Mouse (Mus musculus): ENCODE measurements around the gene Edf1.
A peak's percentile ranks its signal among the peaks of the same experiment; 100 is the strongest.

The Edf1 gene

GRCm38 (mm10) chr2:25565741-25566140 is 8.1 kb downstream of the Edf1 start:
- no peak for DNase-seq

- DNase-seq = no peak
Measured at GRCm38 (mm10) chr2:25566558-25566957, 8.9 kb downstream of the Edf1 start.

DNA sequence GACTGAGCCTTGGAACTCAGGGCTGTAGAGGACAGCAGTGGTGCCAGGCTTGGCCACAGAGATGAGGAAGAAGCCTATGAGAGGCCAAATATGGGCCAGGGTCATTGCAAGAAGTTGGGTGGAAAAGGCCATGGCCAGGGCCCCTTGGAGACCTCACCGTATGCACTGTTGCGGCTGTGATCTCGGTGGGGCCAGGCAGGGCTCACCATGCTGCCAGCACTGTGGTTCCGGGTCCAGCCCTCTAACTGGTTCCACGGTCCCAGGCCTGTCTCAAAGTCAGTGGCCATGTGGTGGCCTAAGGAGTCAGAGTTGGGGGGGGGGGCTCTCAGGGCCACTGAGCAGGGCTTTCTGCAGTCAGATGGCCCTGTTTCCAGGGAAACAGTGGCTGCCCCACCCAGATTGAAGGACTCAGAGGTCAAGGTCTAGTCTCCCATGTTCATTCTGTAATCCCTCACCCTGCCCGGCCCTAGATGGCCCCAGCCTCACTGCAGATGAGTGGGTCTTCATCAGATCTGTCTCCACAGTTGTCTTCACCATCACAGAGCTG is 10.9 kb downstream of the Edf1 start:
- no peak for DNase-seq

DNA sequence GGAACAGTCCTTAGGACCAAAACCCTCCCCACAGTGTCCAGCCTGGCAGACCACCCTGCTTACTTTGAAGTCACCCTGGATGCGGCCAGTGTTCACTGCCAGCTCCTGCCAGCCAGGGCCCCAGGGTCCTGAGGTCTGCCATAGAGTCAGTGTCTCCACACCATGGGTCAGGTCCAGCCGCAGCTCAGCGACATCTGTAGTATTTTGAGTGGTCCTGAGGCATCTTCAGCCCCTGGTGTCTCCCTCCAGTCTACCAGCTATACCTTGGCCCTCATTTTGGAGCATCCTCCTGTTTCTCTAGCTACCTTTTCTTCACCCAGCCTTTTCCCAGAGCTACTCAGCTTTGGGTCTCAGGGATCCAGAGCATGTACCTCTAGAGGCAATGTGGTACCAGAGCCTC is 11.7 kb downstream of the Edf1 start:
- DNase-seq = no peak

- DNase-seq = no peak
Measured at GRCm38 (mm10) chr2:25571221-25571620, 13.6 kb downstream of the Edf1 start.

- no peak for DNase-seq
Measured at GRCm38 (mm10) chr2:25573068-25573467, 15.4 kb downstream of the Edf1 start.

DNA sequence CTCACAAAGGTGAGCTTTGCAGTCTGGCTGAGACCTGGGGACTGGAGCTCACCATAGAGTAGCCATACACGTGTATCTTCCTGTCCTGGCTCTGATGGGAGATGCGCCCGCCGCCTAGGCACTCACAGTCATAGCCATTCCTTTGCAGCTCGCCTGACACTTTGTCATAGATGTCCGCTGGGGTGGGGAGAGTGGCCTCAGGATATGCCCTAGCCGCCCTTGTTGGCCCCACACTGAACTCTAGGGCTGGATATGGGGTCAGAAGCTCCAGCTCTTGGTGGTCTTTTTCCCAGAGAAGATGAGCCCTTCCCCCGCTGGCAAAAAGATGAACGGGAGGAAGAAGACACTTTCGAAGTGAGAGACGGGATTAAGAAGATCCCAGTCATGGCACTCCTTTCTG is 16.5 kb downstream of the Edf1 start:
- no peak for DNase-seq

- DNase-seq = peak; percentile 95
Measured at GRCm38 (mm10) chr2:25574579-25575431, 17.2 kb downstream of the Edf1 start, which contains the start of the genes Mamdc4 and Phpt1. Gene Mamdc4, minus strand, starts transcription at chr2:25574845. Gene Phpt1, minus strand, starts transcription at chr2:25575224.

DNA sequence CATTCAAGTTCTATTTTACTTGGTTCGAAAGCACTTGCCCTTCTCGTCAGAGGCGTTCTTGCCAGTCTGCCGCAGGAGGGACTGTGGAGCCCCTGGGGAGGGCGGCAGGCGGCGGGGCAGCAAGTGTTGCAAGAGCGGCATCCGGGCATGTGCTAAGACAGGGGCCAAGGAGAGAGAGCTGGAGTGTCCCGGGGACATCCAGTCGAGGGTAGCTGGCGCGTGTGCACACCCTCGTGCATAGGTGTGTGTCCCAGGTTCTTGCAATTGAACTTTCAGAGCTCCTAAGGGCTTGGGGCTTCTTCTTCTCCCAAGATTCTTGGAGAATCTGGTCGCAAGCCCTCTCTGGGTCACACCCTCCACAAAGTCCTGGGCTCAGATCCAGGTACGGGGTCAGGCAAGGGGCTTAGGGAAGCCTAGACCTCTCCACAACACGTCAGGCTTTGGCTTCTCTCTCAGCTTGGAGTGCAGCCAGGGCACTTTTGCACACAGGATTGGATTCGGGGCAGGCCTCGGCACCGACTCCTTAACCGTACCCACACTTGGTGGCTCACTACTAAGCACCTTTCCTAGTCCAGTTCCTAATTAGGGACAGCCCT is 17.9 kb downstream of the Edf1 start:
- DNase-seq = peak; percentile 48

GRCm38 (mm10) chr2:25576028-25576850 is 18.6 kb downstream of the Edf1 start:
- no peak for DNase-seq

DNA sequence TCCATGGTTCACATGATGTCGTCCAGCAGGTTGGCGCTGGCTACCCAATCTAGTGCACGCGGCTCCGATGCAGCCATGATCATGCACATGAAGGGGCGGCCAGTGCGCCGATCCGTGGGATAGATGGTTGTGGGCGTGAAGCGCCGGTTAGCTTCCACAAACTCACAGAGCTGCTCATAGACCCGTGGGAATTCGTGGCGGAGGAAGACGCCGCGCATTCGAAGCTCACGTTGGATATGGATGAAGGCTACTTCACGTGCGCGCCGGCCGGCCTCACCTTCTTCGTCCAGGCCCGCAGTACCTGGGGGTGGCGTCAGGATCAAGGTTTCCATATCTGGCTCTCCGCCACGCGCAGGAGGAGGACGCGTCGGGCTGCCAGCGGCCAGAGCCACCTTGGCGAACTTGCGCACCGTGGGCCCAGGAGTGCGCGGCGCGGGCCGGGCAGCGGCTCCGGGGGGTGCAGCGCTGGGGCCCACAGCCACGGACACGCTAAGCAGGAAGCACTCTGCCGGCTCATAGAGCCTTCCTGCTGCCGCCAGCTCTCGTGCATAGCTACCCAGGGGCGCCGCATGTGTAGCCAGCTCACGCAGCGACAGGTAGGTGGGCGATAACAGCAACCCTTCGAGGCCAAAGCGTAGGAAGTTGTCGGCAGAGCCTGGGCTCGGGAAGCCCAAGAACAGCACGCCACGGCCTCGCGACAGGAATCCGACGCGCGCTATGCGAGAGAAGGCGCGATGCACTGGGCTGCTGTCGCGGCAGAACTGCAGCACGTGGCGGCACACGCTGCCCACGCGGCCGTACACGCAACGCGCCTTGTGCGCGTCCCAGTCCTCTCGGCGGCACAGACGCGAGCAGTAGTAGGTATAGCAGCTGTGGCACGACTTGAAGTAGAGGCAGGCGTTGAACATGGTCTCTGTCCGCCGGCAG is 19.6 kb downstream of the Edf1 start:
- DNase-seq = no peak

DNA sequence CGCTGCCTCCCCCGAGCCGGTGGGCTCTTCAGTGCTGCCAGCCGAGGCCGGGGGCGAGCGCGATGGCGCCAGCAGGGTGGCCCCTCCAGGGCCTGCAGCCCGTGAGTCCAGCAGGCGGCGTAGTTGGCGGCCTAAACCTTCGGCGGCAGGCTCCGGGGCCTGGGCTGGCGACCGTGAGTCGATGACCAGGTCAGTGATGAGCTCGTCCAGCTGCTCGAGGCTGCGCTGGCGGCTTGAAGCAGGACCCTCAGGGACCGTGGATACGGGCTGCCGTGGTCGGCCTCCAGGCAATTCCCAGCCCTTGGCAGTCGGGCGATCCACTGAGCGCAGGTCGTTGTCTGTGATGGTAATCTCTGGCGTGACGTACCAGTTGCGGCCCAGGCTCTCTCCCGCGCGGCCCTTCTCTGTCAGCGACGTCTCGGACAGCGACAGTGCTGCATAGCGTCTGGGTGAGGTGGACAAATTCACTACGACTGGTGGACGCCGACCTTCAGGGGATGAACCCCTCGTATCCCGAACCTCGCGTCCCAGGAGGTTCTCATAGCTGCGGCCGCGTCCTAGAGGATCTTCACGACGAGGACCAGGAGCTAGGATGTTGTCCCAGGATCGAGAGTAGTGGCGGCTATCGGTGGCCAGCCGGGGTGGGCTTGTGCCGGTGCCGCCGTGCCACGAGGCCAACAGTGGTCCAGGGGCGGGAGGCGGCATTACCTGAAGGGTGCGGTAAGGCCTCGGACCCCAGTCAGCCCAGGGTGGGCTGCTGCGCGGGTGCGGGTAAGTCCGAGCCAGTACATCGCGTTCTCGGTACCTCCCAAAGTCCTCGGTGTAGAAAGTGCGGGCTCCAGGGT is 20.5 kb downstream of the Edf1 start:
- no peak for DNase-seq

DNA sequence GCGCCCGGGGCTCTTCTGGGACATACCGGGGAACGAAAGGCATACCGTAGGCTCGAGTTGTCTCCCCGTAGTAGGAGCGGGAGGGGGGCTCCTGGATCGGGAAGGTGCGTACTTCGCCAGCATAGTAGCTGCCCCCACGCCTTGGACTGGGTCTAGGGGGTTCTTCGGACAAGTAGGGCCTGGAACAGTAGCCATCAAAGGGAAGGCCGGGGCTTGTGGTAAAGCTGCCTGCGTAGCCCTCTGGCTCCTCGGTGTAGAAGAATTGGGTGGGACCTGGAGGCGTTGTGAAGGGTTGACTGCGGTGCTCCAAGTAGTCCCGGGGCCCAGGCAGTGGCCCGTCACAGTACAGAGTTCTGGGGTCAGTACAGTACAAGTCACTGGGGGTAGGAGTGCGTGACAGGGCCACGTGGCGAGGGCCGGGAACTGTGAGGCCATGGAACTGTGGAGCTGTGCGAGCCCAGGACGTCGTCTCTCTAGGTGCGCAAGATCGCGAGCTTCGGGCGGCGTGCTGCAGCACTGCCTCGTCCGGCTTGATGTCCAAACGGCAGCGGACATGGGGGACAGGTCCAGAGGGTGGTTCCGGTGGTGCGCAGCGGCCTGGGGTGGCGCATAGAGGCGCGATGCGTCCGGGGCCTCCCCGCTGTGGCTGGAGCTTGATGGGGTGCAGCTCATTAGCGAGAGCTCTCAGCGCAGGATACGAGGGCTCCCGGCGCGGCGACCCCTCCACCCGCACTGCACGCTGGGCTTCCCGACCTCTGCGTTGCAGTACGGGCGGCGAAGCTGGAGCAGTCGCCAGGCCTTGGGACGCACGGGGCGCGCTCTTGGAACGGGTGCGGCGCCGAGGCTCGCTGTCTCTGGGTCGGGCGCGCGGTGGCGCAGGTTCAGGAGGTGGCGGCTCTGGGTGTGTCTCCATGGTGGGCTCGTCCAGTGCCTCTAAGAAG is 21.4 kb downstream of the Edf1 start:
- DNase-seq = no peak

- DNase-seq = peak; percentile 45
Measured at GRCm38 (mm10) chr2:25579737-25580460, 22.3 kb downstream of the Edf1 start.

DNA sequence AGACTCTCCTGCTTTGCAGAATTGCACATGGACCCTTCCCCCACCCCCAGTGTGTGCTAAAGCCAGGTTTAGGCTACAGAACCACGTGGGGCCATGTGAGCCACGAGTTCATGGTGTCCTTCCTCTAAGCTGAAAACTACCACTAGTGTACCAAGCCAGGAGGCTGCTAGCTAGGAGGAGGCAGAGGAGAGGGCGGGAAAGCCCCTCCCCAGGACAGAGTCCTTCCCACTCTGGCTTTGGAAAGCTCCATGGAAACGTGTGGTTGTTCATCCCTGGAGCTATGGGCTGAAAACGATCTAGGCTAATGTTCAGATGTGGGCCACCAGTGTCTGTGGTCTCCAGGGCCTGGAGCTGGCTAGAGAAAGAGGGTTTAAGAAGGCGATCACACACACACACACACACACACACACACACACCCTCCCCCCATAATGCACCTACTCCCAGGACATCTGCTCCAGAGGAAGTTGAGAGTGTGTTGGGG is 23.0 kb downstream of the Edf1 start:
- no peak for DNase-seq

DNA sequence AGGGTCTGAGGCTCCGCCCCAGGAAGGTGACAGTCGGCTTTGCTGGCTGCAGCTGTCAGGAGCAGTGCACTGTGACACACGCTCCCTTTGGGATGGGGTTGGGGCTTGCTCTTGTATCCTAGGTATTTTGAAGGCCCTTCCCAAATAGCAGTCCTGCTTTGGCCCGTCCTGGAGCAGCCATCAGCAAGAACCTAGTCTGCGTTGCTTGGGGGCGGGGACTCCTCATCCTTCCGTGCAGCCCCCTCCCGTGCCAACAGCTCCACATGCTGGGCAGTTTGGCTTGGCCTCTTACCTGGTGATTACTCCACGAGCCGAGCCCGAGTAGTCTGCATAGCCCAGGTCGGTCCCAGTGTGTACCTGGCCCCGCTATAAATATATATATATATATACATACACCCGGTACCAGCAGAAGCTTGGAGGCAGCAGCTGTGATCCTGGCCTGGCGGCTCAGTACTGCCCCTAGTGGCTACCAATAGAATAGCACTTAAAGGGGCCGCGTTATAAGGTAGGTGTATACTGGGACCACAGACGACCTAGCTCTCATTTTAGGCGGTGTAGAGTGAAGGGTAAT is 23.7 kb downstream of the Edf1 start, which contains the start of gene Ajm1:
Ajm1 (minus strand) TSS at position 464 of the 571 bp plus-strand sequence.
- peak; percentile 60 for DNase-seq

GRCm38 (mm10) chr2:25581901-25582301 is 24.3 kb downstream of the Edf1 start:
- DNase-seq = no peak

- peak; percentile 40 for DNase-seq
Measured at GRCm38 (mm10) chr2:25582466-25583119, 24.9 kb downstream of the Edf1 start.
